Mouse (Mus musculus) C2C12 (cell line): ENCODE measurements around the gene Cebpe. TPM values are rescaled to one million over a fixed set of nuclear protein-coding genes. Genes with fewer than 3 reads are reported as not detected.

Experiments used
- H3K27me3 ChIP-seq: one replicate; pipeline ENCODE4 v1.6.1; 2011; ENCODE audit not compliant: control insufficient read depth, insufficient read depth, insufficient read length
- H3K36me3 ChIP-seq: one replicate; pipeline ENCODE4 v1.6.1; 2011; ENCODE audit not compliant: control insufficient read depth, insufficient read depth
- H3K4me3 ChIP-seq: one replicate; pipeline ENCODE4 v1.5.1; 2011; ENCODE audit warnings: mild to moderate bottlenecking, control low read depth; ENCODE audit not compliant: poor library complexity, insufficient read depth, severe bottlenecking
- H3K79me2 ChIP-seq: one replicate; pipeline ENCODE4 v1.6.1; 2011; ENCODE audit not compliant: control insufficient read depth, insufficient read depth
- H3K79me3 ChIP-seq: one replicate; pipeline ENCODE4 v1.6.1; 2011; ENCODE audit warnings: low read depth, control low read depth
- H3ac ChIP-seq: one replicate; pipeline ENCODE3; 2011; ENCODE audit warnings: low read depth; ENCODE audit not compliant: control insufficient read depth, insufficient read length
- CEBPB ChIP-seq: IDR thresholded peaks from one replicate; pipeline ENCODE4 v1.6.1; 2011; ENCODE audit warnings: low read depth, mild to moderate bottlenecking, control low read depth, moderate library complexity
- CTCF ChIP-seq: IDR thresholded peaks from one replicate; pipeline ENCODE4 v1.5.1; 2011; ENCODE audit not compliant: control insufficient read depth, insufficient read depth, insufficient read length
- FOSL1 ChIP-seq: IDR thresholded peaks from one replicate; pipeline ENCODE4 v1.8.0; 2011; ENCODE audit warnings: mild to moderate bottlenecking, low read length; ENCODE audit not compliant: poor library complexity, insufficient read depth, severe bottlenecking
- MAX ChIP-seq: IDR thresholded peaks from one replicate; pipeline ENCODE4 v1.6.1; 2011; ENCODE audit warnings: mild to moderate bottlenecking, control low read depth
- MYOD1 ChIP-seq: IDR thresholded peaks from one replicate; pipeline ENCODE4 v1.6.1; 2011; ENCODE audit warnings: low read depth; ENCODE audit not compliant: control insufficient read depth, insufficient read length
- MYOG ChIP-seq: IDR thresholded peaks from one replicate; pipeline ENCODE4 v1.6.1; 2011; ENCODE audit not compliant: control insufficient read depth, insufficient read length; ENCODE audit errors: extremely low read depth
- USF1 ChIP-seq: IDR thresholded peaks from one replicate; pipeline ENCODE4 v1.6.1; 2011; ENCODE audit warnings: low read depth, mild to moderate bottlenecking, control low read depth, moderate library complexity
- polyA plus RNA-seq: library from polyadenylated mRNA; unstranded; fragments of >200 nt; fragmentation: generic; extraction: Trizol; gene quantifications from one replicate; pipeline ENCODE4 v1.2.1, GENCODE M21; 2012; ENCODE audit warnings: missing spikeins

Cebpe gene
- polyA plus RNA-seq, 1 experiment: not detected

GRCm38 (mm10) chr14:54706589-54707320, 5.2 kb downstream of the Cebpe start:
- Histone ChIP-seq H3K4me3 (no peak overlapping the region), H3K36me3 (no peaks in the 10 kb centered on the region), H3K79me3 (no peaks in the 10 kb centered on the region), H3ac (no peak overlapping the region), H3K27me3 (peaks cover 77% of the 10 kb centered on the region), H3K79me2 (no peaks in the 10 kb centered on the region)
- TF ChIP-seq MYOG: no peak

- Histone ChIP-seq H3K36me3 (no peaks in the 10 kb centered on the region), H3K79me2 (no peaks in the 10 kb centered on the region), H3ac (no peak overlapping the region), H3K79me3 (no peaks in the 10 kb centered on the region), H3K4me3 (no peak overlapping the region), H3K27me3 (peaks cover 68% of the 10 kb centered on the region)
- TF ChIP-seq CEBPB: no peak
- TF ChIP-seq MYOD1: no peak
- no peak for TF ChIP-seq USF1
- no peak for TF ChIP-seq CTCF
- no peak for TF ChIP-seq MAX
- no peak for TF ChIP-seq FOSL1
- TF ChIP-seq MYOG: no peak
Measured at GRCm38 (mm10) chr14:54705844-54706243, 6.1 kb downstream of the Cebpe start.

DNA sequence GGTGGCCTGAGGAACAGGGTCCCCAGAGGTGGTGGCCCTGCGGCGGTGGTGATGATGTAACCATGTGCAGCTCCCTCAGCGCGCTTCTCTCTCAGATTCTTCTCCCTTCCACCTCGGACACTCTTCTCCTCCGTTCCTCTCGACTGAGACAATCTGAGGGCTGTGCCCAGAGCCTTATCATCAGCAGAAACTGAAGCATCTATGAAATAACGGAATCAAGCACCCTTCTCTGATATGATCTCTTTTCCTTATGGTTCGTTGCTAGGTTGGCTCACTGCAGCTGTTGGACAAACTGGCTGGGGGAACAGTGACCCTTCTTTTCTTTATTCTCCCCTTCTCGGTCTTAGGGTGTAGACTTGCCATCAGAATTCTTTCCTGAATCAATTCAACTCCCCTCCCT, 8.8 kb downstream of the Cebpe start:
- Histone ChIP-seq H3K79me3 (no peaks in the 10 kb centered on the region), H3K27me3 (peaks cover 42% of the 10 kb centered on the region), H3K36me3 (no peaks in the 10 kb centered on the region), H3K4me3 (no peak overlapping the region), H3K79me2 (no peaks in the 10 kb centered on the region), H3ac (no peak overlapping the region)
- TF ChIP-seq MYOG (no peak), CTCF (no peak)

- H3K4me3 ChIP-seq: no peak overlapping the region
- no peaks in the 10 kb centered on the region for H3K79me3 ChIP-seq
- no peak overlapping the region for H3ac ChIP-seq
- no peaks in the 10 kb centered on the region for H3K36me3 ChIP-seq
- TF ChIP-seq CTCF (peak; percentile 78), MYOD1 (no peak)
- no peaks in the 10 kb centered on the region for H3K79me2 ChIP-seq
- H3K27me3 ChIP-seq: peaks cover 24% of the 10 kb centered on the region
Measured at GRCm38 (mm10) chr14:54701298-54701697, 10.7 kb downstream of the Cebpe start.

GRCm38 (mm10) chr14:54699586-54699985, 12.4 kb downstream of the Cebpe start:
- Histone ChIP-seq H3K36me3 (no peaks in the 10 kb centered on the region), H3K4me3 (no peak overlapping the region), H3K79me3 (no peaks in the 10 kb centered on the region), H3K79me2 (no peaks in the 10 kb centered on the region), H3K27me3 (peaks cover 20% of the 10 kb centered on the region), H3ac (no peak overlapping the region)
- TF ChIP-seq MYOG (no peak), CEBPB (no peak), USF1 (no peak), MYOD1 (no peak), FOSL1 (no peak), MAX (no peak), CTCF (no peak)

- Histone ChIP-seq H3ac (no peak within 1 kb of the TSS), H3K79me3 (no peaks in the 10 kb centered on the region), H3K36me3 (no peaks in the 10 kb centered on the region), H3K79me2 (no peaks in the 10 kb centered on the region), H3K27me3 (peaks cover 13% of the 10 kb centered on the region), H3K4me3 (no peak within 1 kb of the TSS)
- TF ChIP-seq MYOG (no peak), CEBPB (no peak), USF1 (no peak), MAX (no peak), FOSL1 (no peak), CTCF (no peak), MYOD1 (no peak)
Measured at GRCm38 (mm10) chr14:54698733-54699132, 13.2 kb downstream of the Cebpe start, which contains the start of gene Gm29776. Gene Gm29776 (minus strand): TSS chr14:54698833.
